Mouse (Mus musculus) small intestine, adult 2 months (tissue): Measurements from ENCODE around the gene Rabgap1.

Experiments used
- CTCF ChIP-seq: fragments of 200-500 bp; IDR thresholded peaks from 2 replicates; pipeline ENCODE4 v1.5.1; 2012; ENCODE audit warnings: low read depth, mild to moderate bottlenecking, control low read depth, inconsistent platforms, low read length, moderate library complexity, mixed read lengths; ENCODE audit not compliant: insufficient replicate concordance, insufficient read length; ENCODE audit errors: extremely low read depth
- POLR2A ChIP-seq: fragments of 200-500 bp; IDR thresholded peaks from 2 replicates; pipeline ENCODE4 v1.6.1; 2012; ENCODE audit warnings: low read depth, mild to moderate bottlenecking, control low read depth, inconsistent platforms, low read length, moderate library complexity

DNA sequence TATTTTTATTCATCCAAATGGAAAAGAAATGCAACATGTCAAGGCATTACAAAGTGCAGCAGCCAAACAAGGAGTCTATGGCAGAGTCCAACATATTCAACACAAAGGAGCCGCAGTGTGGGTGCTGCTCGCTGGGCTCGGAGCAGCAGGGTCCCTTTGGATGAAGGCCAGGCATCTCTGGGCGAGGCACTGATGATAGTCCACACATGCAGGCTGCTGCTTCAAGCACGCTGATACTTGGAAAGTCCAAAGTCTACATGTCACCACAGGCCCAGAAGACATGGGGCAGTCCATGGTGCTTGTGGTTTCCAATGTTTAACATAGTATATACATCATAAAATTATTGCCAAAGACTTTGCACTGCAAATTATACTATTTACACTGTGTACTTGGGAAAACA lies 126.8 kb downstream of the Rabgap1 start:
- TF ChIP-seq POLR2A, result no peak
- no peak for TF ChIP-seq CTCF
